Mouse (Mus musculus): ENCODE results near the gene Hnrnpa3. TPM values are rescaled to one million over a fixed set of nuclear protein-coding genes. Genes with fewer than 3 reads are reported as not detected.

Gene Hnrnpa3
- total RNA-seq, 2 experiments from 2014 or later, result 358 to 456 TPM

GRCm38 (mm10) chr2:75704234-75705161 lies 45.4 kb downstream of the Hnrnpa3 start, which contains the start of gene Nfe2l2:
Nfe2l2 (minus strand) TSS chr2:75704641.
- peak; percentile 100 for DNase-seq

- DNase-seq, result peak; percentile 72
Observed at GRCm38 (mm10) chr2:75705162-75705752, 46.2 kb downstream of the Hnrnpa3 start.

- DNase-seq, result no peak
Observed at GRCm38 (mm10) chr2:75706435-75706834, 47.4 kb downstream of the Hnrnpa3 start.

- no peak for DNase-seq
Observed at GRCm38 (mm10) chr2:75707420-75707819, 48.4 kb downstream of the Hnrnpa3 start.

GRCm38 (mm10) chr2:75713083-75713482 lies 54.0 kb downstream of the Hnrnpa3 start:
- DNase-seq, result no peak

- DNase-seq, result no peak
Observed at GRCm38 (mm10) chr2:75714766-75715165, 55.7 kb downstream of the Hnrnpa3 start.

- no peak for DNase-seq
Observed at GRCm38 (mm10) chr2:75716046-75717016, 57.3 kb downstream of the Hnrnpa3 start.

Small RNA genes within 50 kb of the gene (microRNA-seq; reads per million reads assigned to microRNA genes)
- not detected for gene Gm24574

Other genes with a start within 250 kb of the Hnrnpa3 start
- 10 to 100 TPM; 79.2 to 94.0 TPM for gene Nfe2l2, start 45.4 kb downstream of the Hnrnpa3 start, total RNA-seq (2021)
- 10 to 100 TPM; 32.4 to 42.0 TPM for gene Agps, start 172.9 kb downstream of the Hnrnpa3 start, total RNA-seq (2021)